Mouse (Mus musculus): ENCODE data around the gene Hoxd12. TPM values are rescaled to one million over a fixed set of nuclear protein-coding genes. Genes with fewer than 3 reads are reported as not detected.

Gene Hoxd12
- total RNA-seq, 2 experiments from 2014 or later = not detected

DNA sequence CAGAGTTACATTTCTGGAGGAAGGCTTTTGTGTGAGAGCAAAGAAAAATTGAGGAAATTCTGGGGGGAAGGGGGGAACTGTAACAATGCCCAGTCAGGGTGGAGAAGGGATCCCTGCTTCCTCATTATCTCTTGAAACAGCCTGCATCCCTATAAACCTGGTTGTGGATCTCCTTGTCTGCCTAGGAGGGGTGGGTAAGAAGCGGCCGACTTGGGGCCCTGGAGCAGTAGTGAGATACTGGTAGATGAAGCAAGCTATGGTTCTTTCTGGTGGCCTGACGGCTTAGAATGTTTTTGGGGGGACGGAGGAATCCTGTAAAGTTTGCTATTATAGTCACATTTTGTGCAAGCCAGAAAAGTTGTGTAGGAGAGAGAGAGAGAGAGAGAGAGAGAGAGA, 18.6 kb downstream of the Hoxd12 start:
- no peak for ATAC-seq (replicated peaks; ENCODE audit: poor library complexity)

DNA sequence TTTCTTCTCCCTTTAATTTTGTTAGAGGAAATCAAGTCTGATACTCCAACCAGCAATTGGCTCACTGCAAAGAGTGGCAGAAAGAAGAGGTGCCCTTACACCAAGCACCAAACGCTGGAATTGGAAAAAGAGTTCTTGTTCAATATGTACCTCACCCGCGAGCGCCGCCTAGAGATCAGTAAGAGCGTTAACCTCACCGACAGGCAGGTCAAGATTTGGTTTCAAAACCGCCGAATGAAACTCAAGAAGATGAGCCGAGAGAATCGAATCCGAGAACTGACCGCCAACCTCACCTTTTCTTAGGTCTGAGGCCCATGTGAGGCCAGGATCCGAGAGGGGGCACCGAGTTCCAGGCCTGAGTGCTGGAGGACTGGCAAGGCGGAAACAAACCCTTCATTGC, 19.3 kb downstream of the Hoxd12 start:
- peak; percentile 48; the same call in 1 of the 2 replicates for ATAC-seq (replicated peaks; ENCODE audit: poor library complexity)

DNA sequence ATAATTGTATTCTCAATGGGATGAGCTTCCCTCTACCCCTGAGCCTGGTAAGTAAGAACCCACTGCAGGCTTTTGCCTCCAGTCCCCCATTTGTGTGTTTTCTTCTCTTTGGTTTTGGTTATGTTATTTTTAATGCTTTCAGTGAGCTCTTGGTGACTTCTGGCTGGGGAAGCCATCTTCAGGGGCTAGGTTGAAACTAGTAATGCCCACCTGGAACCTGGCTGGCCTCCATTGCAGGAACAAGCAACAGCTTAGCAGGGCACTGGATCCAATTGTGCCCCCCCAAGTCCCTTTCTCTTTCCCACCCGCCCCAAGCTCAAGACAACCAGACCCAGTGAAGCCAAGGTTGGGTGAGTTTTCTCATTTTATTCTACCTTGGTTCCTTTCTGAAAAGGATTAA, 20.6 kb downstream of the Hoxd12 start:
- ATAC-seq (replicated peaks; ENCODE audit: poor library complexity) = no peak

DNA sequence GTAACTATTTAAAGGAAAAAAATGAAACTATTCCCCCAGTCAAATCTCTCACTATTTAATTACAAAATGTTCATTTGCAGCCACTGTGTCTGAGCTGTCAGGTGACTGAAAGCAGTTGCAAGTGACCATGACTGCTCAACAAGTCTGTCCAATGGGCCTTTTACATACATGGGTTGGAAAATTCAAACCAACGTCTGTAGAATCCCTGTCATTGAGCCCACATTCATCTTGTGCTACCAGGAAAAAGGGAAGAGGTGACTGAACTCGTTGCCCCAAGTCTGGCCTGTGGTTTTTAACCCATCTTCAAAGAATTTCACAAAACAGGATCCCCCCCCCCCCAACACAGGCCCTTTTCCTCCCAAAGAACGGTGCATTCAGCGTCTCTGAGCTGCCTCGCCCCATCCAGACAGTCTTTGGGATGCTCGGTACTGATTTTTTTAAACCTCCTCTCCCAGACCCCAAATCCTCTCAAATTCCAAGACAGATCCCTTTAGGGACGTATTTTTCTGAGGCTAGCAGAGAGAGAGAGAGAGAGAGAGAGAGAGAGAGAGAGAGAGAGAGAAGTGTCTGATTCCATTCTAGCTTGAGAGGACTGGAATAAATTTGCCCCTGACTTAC, 21.1 kb downstream of the Hoxd12 start:
- ATAC-seq (replicated peaks; ENCODE audit: poor library complexity) = no peak

DNA sequence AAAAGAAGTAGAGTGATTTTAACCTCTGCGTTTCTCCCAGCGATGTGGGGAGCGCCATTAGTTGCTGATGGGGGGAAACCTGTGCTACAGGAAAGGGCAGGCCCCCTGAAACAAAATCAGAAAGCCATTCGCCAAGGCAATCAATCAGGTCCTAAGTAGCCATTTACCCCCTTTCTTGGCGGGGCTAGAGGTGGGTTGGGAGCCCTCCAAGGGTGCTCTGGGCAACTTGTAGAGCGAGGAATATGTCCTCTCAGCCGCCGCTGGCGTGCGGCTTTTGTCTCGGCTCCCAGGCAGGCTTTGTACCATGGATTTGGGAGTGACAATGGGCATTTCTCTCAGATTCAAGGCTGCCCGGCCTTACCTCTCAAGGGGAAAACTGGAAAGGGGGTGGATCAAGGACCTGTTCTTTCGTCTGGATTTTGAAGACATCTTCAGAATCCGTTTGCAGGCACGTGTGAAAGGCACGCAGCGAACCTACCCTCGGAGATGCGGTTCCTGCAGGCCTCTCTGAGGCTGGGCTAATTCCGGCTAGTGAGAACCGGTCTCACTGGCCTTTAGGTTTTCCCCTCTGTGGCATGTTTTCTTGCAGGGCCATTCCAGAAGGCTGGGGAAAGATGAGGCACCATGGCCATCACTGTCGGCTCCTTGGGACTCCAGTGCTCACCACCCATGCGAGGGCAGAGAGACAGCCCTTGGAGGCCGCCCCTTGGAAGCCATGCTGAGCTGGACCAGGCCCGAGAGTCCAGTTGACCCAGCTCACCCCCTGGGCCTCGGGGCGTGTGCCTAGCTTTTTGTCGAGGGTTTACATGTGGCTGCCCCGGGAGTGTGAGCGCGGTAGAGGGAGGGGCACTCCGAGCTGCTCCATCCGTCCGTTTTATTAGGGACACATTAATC, 21.9 kb downstream of the Hoxd12 start:
- ATAC-seq (replicated peaks; ENCODE audit: poor library complexity) = no peak

DNA sequence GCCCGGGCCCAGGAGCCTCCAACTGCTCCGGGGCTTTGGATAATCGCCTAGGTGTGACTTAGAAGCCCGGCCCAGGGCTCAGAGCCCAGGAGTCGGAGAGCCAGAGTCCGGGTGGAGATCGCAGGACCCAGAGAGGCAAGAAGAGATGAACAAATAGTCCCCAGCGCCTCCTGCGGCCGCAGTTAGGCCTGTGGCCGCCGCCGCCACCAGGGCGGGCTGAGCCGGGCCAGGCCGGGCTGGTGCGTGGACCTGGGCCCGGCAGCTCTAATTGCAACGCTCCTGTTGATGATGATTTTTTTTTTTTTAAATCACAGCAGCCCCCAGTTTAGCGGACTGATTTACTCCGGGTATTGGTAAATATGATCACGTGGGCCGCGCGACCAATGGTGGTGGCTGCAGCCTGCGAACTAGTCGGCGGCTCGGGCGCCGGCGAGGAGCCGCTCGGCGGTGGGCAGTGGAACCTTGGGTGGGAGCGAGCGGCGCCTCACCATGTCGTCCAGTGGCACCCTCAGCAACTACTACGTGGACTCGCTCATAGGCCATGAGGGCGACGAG, 22.8 kb downstream of the Hoxd12 start, which contains the start of gene Hoxd9:
Gene Hoxd9, plus strand, starts transcription at position 161 of the 555 bp plus-strand sequence.
- no peak; the same call in 1 of the 2 replicates for ATAC-seq (replicated peaks; ENCODE audit: poor library complexity)

DNA sequence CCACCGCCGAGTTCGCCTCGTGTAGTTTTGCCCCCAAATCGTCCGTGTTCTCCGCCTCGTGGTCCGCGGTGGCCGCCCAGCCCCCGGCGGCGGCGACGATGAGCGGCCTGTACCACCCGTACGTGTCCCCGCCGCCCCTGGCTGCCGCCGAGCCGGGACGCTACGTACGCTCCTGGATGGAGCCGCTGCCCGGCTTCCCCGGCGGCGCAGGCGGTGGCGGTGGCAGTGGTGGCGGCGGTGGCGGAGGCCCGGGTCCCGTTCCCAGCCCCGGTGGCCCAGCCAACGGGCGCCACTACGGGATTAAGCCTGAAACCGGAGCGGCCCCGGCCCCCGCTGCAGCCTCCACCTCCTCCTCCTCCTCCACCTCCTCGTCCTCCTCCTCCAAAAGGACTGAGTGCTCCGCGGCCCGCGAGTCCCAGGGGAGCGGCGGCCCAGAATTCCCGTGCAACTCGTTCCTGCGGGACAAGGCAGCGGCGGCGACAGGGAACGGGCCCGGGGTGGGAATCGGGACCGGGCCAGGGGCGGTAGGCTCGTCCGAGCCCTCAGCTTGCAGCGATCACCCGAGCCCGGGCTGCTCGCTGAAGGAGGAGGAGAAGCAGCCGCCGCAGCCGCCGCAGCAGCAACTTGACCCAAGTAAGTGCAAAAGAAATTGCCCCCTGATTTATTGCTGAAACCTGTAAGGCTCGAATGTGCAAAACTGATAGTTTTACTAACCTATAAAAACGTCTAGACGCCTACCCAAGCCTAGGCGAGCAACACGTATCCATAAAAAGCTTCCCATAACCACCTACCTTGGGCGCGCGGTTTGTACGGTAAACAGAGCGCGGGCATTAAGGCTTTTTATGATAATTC, 23.6 kb downstream of the Hoxd12 start:
- ATAC-seq (replicated peaks; ENCODE audit: poor library complexity) = no peak

DNA sequence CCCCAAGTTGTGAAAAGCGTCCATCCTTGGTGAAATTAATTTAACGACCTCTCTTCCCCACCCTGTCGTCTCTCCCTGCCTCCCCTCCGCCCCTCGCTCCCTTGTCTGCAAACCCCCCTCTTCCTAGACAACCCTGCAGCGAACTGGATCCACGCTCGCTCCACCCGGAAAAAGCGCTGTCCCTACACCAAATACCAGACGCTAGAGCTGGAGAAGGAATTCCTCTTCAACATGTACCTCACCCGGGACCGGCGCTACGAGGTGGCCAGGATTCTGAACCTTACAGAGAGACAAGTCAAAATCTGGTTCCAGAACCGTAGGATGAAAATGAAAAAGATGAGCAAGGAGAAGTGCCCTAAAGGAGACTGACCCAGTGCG, 24.2 kb downstream of the Hoxd12 start:
- no peak for ATAC-seq (replicated peaks; ENCODE audit: poor library complexity)

DNA sequence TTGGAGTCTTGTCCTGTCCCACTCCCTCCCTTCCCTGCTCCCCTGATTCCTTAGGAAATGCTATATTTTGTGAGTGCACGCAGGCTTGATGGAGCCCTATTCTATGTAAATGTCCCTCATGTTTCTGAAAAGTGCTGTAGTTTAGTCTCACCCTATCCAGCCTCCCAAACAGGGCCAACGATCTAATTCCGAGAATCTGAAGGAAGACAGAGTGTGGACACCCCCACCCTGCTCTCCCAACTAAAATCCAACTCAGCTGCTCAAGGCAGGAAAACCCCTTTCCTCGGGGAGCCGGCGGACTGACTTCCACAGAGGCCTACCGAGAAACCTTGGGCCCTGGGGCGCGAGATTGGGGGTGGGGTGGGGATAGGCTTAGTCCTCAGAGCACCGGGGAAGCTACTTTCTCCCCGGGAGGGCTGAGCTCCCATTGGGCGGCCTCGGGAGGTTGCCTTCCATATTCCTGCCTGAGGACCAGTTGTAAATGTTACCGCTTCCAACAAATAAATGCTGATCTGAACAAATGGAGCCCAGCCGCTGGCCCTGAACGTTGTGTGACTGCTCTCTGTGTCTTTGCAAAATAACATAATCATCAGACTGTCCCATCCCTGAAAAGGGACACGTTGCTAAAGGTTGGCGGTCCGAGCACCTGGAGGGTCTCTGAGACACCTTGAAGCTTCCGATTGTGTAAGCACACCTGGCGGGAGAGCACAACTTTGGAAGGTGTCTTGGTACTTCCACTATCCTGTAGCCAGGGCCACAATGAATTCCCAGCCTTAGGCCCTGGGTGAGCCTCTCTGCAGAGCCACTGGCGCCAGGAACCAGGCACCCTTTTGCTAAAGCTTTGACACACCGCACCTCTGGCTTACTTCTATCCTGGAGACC, 25.1 kb downstream of the Hoxd12 start:
- ATAC-seq (replicated peaks; ENCODE audit: poor library complexity) = no peak

DNA sequence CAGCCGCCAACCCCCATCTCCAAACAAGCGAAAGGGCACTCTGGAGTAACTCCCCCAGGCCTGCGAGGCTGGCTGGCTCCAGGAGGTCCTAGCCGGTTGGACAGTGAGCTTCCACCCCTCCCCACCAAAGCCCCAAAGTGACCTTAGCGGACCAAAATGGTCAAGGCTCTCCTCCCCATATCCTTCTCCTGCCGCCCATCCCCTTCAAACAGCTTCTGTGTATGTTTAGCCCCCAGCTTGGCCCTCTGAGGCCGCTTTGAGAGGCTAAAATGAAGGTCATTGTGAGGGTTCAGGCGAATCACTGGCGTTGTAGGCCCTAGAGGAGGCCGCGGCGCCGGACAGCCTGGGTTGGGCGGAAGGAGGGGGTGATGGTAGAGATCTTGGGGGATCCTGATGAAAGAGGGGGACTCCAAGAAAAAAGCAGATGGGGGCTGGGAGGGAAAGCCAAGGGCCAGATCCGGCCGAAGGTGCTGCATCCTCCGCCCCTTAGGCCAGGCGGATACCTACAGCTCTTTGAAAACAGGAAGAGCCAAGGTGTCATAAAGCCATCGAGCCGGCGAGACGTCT, 25.8 kb downstream of the Hoxd12 start:
- no peak for ATAC-seq (replicated peaks; ENCODE audit: poor library complexity)

DNA sequence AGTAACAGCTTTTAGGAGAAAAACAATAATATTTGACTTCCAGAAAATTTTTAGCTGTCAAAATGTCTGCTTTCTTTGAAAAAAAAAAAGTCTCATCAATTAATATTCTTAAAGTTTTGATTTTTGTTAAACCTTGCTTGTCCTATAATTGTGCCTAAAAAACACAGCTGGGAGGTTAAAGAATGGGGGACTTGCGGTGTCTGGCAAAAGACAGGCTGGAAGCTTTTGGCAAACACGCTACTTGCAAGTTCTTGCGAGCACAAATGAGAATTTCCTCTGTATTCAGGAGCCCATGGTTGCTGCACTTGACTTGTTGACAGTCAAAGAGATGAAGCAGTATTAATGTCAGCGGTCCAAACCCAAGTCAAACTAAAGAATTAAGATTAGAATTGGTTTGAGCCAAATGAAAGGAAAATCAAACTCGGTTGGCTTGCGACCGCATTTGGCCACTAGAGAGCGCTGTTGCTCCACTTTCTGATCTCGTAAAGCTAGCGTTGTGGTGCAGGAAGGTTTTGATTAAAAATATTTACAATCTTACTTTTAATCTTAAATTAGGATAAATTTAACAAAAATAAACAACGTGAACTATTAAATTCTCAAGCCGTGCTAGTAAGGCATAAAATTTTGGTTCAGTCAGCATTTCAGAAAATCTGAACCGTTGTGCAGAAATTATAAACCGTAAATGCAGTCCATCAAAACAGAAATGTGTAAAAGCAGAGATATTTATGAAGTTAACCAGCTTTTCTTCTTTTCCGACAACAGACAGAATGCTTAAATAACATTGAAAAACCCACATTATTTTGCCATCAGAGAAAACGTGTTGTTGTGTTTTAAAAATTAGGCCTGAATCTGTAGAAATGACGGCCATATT, 27.4 kb downstream of the Hoxd12 start:
- peak; percentile 54; the same call in 1 of the 2 replicates for ATAC-seq (replicated peaks; ENCODE audit: poor library complexity)

DNA sequence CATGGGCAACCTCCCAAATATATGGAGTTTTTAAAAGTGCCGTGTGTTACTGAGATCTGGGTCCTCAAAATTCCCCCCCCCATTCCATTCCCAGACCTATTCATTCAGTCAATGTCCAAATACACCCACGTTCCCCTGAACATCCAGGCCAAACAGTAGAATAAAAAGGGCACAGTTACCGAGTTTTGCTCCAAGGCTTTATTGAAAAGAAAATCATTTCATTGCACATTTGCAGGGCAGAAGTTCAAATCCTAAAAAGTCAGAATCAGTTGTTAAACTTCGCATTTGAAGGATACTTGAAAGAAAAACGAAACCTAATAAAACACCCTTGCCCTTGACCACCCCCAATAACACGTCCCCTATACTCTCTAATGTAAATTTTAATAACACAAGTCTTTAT, 28.0 kb downstream of the Hoxd12 start:
- ATAC-seq (replicated peaks; ENCODE audit: poor library complexity) = no peak

DNA sequence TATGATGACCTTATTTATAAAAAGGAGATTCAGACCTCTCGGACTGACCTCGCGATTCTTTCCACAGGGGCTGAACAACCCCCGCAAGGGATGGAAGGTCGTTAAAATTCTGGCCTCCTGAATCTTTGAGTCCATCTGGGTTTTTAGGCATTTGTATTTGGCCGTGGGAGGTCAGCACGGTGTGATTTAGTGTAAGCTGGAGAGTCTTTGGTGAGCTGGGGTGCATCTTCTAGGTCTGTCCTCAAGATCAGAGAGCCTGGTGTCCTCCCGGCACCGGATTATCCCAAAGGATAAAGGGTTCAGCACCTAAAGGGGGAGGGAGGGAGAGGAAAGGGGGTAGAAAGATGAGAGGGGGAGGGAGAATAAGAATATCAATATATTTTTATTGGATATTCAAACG, 28.5 kb downstream of the Hoxd12 start:
- ATAC-seq (replicated peaks; ENCODE audit: poor library complexity) = no peak

DNA sequence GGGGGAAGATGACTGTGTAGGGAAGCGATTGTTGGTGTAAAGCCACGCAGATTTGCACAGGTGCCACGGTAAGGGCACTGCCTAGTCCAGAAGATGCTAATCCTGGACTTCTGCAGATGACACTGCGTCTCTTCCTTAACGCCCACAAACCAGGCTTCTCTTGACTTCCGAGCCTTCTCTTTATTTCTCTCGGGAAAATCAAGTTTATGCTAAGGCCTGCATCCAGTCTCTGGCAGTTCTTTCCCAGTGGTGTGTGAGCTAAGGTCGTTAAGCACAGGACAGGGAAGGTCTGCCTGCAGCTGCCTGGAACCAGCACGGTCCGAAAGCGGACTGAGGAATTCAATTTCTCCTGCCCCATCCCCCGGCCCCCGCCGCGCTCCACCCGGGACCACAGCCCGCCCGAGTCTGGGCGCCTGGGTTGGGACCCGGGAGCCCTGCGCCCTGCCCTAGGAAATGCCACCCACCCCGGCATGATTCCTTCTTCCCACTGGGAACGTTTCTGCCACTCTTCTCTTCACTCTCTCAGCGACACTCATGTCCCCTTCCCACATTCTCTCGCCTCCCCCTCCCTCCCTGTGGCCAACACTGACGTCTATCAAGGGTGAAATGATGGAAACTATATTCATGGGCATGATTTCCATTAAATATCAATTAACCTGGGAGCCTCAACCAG, 29.0 kb downstream of the Hoxd12 start:
- ATAC-seq (replicated peaks; ENCODE audit: poor library complexity) = no peak

DNA sequence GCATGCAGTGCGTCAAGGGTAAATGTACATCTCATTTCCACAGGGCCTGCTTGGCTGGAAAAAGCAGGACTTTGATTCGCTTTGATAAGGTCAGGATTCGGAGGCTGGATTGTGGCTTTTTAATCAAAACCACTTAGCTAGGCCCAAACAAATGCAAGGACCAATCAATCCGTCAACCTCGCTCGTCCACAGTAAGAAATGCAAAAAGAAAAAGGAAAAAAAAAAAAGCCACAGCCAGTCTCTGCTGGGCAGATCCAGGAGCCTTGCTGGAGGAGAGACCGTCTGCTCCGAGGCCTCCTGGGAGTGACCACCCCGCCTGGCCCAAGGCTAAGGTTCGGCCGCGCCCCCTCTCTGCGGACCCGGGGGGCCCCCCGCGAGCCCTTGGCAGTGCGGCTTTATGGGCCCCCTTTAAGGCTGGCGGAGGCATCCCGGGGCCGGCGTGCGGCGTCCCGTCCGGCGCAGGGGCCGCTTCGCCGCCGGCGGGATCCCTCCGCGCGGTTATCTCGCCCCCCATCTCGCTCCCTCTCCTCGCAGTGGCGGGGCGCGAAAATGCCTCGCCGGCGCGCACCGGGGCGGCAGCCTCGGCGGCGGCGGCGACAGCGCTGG, 29.7 kb downstream of the Hoxd12 start, which contains the start of gene Hoxd8:
Gene Hoxd8, plus strand, starts transcription at position 223 of the 606 bp plus-strand sequence.
- ATAC-seq (replicated peaks; ENCODE audit: poor library complexity) = no peak

DNA sequence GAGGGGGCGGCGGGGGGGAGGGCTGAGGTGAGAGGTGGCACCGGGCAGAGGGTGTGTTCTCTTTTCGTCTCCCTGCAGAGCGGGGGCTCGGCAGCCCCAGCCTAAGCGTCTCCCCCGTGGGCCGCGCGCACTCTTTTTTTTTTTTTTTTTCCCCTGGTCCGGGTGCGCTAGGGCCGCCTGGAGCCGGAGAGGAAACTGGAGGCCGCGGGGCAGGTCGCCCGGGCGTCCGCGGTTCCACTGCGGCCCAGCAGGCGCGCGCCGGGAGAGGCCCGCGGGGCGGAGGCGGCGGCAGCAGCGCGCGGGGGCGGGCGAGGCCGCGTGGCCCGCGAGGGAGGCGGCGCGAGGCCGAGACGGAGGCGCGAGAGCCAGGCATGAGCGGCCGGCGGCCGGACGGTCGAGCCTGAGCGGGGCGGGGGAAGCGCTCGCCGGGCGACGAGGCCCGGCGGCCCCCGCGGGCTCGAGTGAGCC, 30.2 kb downstream of the Hoxd12 start:
- ATAC-seq (replicated peaks; ENCODE audit: poor library complexity) = no peak

DNA sequence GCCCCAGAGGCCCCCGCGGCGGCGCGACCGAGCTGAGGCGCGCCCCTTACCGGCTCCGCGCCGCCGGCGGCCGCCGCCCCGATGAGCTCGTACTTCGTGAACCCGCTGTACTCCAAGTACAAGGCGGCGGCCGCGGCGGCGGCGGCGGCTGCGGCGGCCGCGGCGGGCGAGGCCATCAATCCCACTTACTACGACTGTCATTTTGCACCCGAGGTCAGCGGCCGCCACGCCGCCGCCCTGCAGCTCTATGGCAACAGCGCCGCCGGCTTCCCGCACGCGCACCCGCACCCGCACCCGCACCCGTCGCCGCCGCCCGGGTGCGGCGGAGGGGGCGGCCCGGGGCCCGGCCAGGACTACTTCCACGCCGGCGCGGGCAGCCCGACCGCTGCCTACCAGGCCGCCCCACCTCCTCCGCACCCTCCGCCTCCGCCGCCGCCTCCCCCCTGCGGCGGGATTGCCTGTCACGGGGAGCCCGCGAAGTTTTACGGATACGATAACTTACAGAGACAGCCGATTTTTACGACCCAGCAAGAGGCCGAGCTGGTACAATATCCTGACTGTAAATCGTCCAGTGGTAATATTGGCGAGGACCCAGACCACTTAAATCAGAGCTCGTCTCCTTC, 30.8 kb downstream of the Hoxd12 start:
- 0 out of 2 replicates have a peak, but pooled peaks have one; percentile 14 for ATAC-seq (replicated peaks; ENCODE audit: poor library complexity)
